Mouse (Mus musculus) lung, postnatal 14 days (tissue): ENCODE measurements at regions not wholly inside any gene's neighbourhood (a gene's known extent, or its start where the extent isn't known, plus 50 kb on each side); places are given as distances from the start of the nearest gene placed in this dataset.

Experiments
- DNase-seq: peaks from one replicate; pipeline ENCODE4 v3.0.0; 2021

- DNase-seq = no peak
These were observed 82.4 kb upstream of the Cdkn2b start for GRCm38 (mm10) chr4:89393251-89393711.

GRCm38 (mm10) chr4:89392791-89393190, 82.0 kb upstream of the Cdkn2b start:
- DNase-seq = no peak

- no peak for DNase-seq
These were observed 80.8 kb upstream of the Cdkn2b start for GRCm38 (mm10) chr4:89391463-89392308.

- DNase-seq = no peak
These were observed 72.7 kb upstream of the Cdkn2b start for GRCm38 (mm10) chr4:89383548-89383947.

- no peak for DNase-seq
These were observed 71.7 kb upstream of the Cdkn2b start for GRCm38 (mm10) chr4:89382434-89382976.

GRCm38 (mm10) chr4:89381763-89382162, 70.9 kb upstream of the Cdkn2b start:
- no peak for DNase-seq

- DNase-seq = no peak
These were observed 70.2 kb upstream of the Cdkn2b start for GRCm38 (mm10) chr4:89381077-89381476.

- no peak for DNase-seq
These were observed 69.6 kb upstream of the Cdkn2b start for GRCm38 (mm10) chr4:89380330-89380945.

- no peak for DNase-seq
These were observed 68.9 kb upstream of the Cdkn2b start for GRCm38 (mm10) chr4:89379622-89380329.

- DNase-seq = no peak
These were observed 61.8 kb upstream of the Cdkn2b start for GRCm38 (mm10) chr4:89372631-89373030.

- DNase-seq = no peak
These were observed 58.1 kb upstream of the Cdkn2b start for GRCm38 (mm10) chr4:89368850-89369524.

GRCm38 (mm10) chr4:89366581-89367141, 55.8 kb upstream of the Cdkn2b start:
- no peak for DNase-seq

- DNase-seq = no peak
These were observed 55.0 kb upstream of the Cdkn2b start for GRCm38 (mm10) chr4:89365875-89366274.

GRCm38 (mm10) chr4:89363150-89363683, 52.4 kb upstream of the Cdkn2b start:
- no peak for DNase-seq

- DNase-seq = no peak
These were observed 51.8 kb upstream of the Cdkn2b start for GRCm38 (mm10) chr4:89362650-89363049.

- DNase-seq = no peak
These were observed 50.5 kb upstream of the Cdkn2b start for GRCm38 (mm10) chr4:89361316-89361715.
